Mouse (Mus musculus) cerebellum, adult 11-12 months (tissue): ENCODE measurements around the gene Pex11a.
A peak's percentile ranks its signal among the peaks of the same experiment; 100 is the strongest.

ENCODE experiments used
- DNase-seq: peaks from one replicate; pipeline ENCODE4 v3.0.0; 2022

Gene Pex11a

GRCm38 (mm10) chr7:79736511-79736910, 6.4 kb downstream of the Pex11a start:
- DNase-seq = no peak

DNA sequence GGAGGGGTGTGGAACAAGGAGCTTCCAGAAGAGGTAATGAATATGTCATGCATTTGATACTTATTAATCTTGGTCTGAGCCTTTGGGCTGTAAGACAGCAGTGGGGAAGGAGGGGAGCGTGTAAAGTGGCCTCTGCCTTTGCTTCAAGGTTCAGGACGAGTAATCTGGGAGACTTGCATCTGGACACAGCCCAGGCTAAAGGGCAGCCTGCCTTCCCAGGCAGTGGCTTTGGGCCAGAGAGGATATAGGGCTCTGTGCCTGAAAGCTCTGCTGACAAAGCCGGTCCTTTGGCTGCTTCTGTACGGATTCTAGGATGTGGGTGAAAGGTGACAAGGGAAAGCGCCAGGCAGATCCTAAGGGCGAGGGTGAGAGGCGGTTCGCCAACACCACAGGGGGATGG, 8.4 kb downstream of the Pex11a start:
- no peak for DNase-seq

GRCm38 (mm10) chr7:79732622-79733021, 10.3 kb downstream of the Pex11a start, which contains the start of gene Plin1:
Gene Plin1, minus strand, starts transcription at chr7:79732903.
- no peak for DNase-seq

DNA sequence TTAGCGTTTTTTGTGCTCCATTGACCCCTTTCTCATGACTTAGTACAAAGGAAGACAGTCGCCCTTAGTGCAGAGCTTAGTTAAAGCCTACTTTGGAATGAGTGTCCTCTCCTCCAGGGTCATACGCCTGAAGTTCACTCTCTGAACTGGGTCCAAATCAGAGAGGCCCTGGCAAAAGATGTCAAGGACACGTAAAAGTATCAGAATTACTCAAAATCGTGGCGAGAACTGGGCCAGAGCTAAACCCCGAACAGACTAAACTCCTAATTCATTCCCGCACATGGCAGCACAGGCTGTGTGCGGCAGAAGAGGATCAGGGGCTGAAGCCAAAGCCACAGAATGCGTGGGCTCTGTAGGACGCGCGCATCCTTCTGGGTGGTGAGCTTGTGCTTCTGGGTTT, 11.5 kb downstream of the Pex11a start:
- DNase-seq = no peak

DNA sequence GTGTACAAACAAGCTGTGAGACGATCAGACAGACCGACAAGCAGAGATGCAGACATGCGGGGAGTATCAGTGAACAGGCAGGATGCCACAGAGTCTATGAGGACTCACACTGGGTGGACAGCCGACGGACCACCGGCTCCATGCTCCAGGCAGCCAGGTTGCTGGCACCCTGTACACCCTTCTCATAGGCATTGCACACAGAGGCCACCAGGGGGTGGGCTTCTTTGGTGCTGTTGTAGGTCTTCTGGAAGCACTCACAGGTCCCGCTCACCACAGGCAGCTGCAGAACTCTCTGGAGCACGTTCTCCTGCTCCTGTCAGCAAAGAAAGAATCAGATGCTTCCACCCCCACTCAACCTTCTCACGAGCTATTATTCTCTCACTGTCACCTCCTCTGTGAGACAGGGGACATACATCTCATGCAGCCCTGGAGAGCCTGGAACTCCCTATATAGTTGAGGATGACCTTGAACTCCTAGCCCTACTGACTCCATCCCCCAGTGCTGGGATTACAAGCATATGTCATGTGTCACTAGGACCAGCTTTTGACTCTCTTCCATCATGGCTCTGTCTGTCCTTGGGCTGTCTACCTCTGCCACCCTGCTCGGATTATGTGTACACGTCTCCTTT, 13.1 kb downstream of the Pex11a start:
- no peak for DNase-seq

DNA sequence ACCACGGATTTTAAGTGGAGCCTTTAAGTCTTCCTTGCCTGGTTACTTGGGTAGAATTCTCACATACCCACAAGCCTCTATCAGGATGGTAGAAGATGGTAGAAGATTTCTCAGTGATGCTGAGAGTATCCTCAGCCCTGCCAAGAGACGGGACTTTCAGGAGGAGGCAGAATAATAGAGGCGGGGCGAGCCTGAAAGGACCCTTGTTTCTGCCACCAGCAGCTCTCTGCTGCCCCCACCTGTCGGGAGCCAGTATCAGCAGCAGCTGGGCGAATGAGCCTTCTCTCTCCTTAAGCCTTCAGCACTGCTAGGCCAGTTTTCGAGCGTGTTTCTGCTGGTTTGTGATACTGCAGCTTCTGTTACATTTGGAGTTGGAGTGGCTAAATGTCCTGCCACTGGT, 13.8 kb downstream of the Pex11a start:
- DNase-seq = no peak

DNA sequence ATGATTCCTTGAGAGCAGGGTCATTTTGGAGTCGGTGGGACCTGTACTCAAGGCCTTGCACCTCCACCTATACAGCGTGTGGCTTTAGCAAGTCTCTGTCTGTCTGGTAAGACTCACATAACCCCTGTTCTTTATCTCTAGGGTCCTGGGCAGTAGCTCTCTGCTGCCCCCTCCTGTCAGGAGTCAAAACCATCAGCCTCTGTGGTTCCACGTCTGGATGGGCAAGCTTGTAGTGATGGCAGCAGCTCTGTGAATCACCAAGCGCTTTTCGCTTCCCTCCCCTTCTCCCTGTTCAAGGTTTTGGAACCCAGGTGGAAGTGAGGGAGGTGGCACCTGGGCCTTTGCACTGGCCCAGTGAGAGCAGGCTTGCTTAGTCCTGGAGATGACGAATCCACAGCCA, 14.7 kb downstream of the Pex11a start:
- DNase-seq = no peak

DNA sequence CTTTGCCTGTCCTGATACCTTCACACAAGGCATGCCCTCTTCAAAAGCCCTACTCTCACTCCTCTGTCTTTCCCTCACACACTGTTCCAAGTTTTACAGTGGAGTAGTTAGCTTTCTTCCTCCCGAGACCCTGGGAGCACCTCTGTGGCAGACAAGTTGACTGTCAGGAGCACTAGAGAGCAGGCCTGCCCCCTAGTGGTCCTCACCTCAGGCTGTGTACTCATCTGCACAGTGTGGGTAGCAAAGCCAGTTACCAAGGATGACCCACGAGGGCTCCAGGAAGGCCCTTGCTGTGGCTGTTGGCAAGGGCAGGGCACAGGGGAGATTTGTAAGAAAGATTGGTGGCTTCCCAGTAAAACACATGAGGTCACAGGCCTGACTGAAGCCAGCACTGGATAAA, 15.8 kb downstream of the Pex11a start:
- no peak for DNase-seq

GRCm38 (mm10) chr7:79721386-79721977, 21.4 kb downstream of the Pex11a start:
- DNase-seq = no peak

- DNase-seq = no peak
These were observed 27.5 kb downstream of the Pex11a start, which contains the start of gene Kif7 for GRCm38 (mm10) chr7:79715187-79715981. Gene Kif7, minus strand, starts transcription at chr7:79715720.

GRCm38 (mm10) chr7:79710831-79711230, 32.1 kb downstream of the Pex11a start:
- peak; percentile 30 for DNase-seq

DNA sequence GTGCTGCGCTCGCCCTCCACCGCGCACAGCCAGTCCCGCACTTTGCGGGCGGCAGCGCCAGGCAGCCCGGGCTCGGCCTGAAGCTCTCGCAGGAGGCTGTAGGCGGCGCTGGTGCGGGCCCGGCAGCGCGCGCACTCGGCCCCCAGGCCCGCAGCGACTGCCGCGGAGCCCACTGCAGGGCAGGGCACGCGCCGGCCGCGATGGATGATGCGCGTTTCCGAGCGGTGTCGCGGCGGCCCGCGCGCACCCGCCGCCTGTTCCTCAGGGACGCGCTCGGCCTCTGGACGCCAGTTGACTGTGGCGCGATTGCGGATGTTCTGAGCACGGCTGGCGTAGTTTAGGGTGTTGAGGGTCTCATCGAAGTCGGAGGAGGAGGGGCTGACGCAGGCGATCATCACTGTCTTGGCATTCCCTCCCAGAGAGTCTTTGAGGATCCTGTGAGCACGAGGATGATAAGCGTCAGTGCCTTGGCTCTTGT, 32.8 kb downstream of the Pex11a start:
- peak; percentile 63 for DNase-seq

GRCm38 (mm10) chr7:79705210-79705609, 37.7 kb downstream of the Pex11a start:
- DNase-seq = no peak

- no peak for DNase-seq
These were observed 40.2 kb downstream of the Pex11a start for GRCm38 (mm10) chr7:79702755-79703154.

DNA sequence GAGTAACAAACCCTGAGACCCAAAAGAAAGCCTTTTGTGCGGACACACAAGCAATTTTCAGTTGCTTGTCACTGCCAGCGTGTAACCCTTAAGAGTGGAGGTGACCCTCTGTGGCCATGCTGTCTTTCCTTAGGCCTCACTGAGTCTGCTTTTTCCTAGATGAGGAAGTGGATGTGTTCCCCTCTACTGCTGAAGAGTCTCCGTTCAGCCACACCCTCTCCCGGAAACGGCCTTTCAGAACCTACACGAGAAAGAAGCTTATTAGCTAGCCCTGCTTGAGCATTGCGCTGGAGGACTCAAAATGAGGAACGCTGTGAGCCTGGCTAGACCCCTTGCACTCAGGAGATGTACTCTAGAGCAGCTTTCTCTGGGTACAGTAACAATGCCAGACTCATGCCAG, 46.4 kb downstream of the Pex11a start:
- no peak for DNase-seq
